Mouse (Mus musculus) brain, embryonic 14.5 days (tissue): ENCODE results near the gene Nxpe2. TPM values are rescaled to one million over a fixed set of nuclear protein-coding genes. Genes with fewer than 3 reads are reported as not detected.
A peak's percentile ranks its signal among the peaks of the same experiment; 100 is the strongest.
"Not testable (repeated sequence)": the region's sequence is repeated elsewhere in the genome, so short reads cannot be mapped to it uniquely, and the experiment has no call there.

ENCODE experiments used
- DNase-seq: peaks from one replicate; pipeline ENCODE4 v3.0.0-alpha.2; 2011; ENCODE audit warnings: low read depth
- CTCF ChIP-seq: fragments of 200-500 bp; IDR thresholded peaks from 2 replicates; pipeline ENCODE4 v1.5.1; 2012; ENCODE audit warnings: inconsistent platforms, mild to moderate bottlenecking, moderate library complexity, borderline replicate concordance; ENCODE audit not compliant: insufficient read depth, insufficient read length; ENCODE audit errors: extremely low read depth
- POLR2A ChIP-seq: fragments of 200-500 bp; IDR thresholded peaks from 2 replicates; pipeline ENCODE4 v1.6.1; 2012; ENCODE audit warnings: mild to moderate bottlenecking, inconsistent platforms, borderline replicate concordance; ENCODE audit not compliant: poor library complexity, insufficient read depth, insufficient read length, severe bottlenecking; ENCODE audit errors: extremely low read depth
- polyA plus RNA-seq: library from polyadenylated mRNA; depleted of rRNA; stranded (reverse); fragments of >200 nt; gene quantifications from 2 replicates; pipeline ENCODE4 v1.2.3, GENCODE M21; 2012

Gene Nxpe2
- polyA plus RNA-seq, 1 experiment, result 0.40 TPM

DNA sequence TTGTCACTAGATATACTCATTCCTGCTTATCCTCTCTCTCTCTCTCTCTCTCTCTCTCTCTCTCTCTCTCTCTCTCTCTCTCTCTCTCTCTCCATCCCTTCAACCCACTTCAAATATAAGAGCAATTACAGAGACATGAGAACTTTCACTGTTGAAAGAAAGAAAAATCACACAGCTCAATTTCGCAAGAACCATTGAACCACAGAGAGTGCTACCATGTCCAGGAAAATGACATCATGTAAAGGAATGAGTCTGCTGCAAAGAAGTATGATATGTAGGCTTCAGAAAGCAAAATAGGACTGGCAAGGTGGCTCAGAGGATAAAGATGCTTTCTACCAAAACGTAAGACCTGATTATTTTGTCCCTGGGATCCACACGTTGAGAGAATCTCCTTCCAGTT is 7.4 kb downstream of the Nxpe2 start:
- DNase-seq, result no peak
- TF ChIP-seq POLR2A, result no peak
- no peak for TF ChIP-seq CTCF

DNA sequence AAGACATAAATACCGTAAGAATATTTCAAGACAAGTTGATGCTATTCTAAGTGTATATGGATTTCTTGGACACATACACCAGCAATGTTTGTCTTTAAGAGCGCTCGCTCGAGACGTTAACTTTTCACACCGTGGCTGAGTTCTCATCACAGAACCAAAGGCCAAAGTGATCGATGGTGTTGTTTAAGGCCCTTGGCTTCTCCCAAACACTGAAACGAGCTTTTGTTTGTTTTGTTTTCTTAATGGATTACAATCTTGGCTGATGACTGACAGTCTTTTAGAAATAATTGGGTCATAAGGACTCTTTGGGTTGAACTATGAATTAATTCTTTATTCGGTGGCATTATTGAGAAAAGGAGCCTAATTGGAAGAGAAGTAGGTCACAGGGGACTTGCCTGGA is 7.8 kb downstream of the Nxpe2 start:
- TF ChIP-seq CTCF (no peak), POLR2A (no peak)
- no peak for DNase-seq

DNA sequence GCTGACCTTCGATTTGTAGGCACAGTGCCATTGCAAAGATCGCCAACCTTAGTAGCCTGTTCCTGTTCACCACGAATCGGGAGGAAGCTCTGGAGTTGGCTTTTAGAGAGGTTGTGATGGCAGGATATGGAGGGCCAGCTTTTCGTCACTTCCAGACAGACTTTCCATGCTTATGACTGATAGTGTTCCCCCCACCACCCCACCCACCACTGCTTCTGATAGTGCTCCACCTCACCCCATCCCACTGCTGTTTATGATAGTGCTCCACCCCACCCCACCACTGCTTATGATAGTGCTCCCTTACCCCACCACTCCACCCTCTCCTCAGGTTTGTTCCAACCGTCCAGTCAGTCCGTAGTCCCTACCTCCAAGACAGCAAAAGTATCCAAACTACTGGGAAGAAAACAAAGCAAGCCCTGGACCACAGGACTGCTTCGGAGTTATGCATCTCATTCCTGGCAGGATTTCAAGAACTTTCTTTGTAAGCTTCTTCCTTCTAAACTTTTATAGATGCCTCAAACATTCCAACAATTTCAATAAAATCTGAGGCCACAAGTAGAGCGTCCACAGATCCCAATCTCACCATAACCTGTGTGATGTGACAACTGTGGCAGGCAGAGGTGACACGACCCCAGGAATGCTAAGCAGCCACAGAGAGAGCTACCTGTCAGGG is 12.4 kb downstream of the Nxpe2 start:
- no peak for TF ChIP-seq POLR2A
- TF ChIP-seq CTCF, result no peak
- DNase-seq, result no peak

GRCm38 (mm10) chr9:48339563-48339962 is 13.7 kb downstream of the Nxpe2 start:
- peak; percentile 18 for DNase-seq
- TF ChIP-seq CTCF (no peak), POLR2A (no peak)

GRCm38 (mm10) chr9:48338783-48339455 is 14.3 kb downstream of the Nxpe2 start:
- no peak for DNase-seq
- no peak for TF ChIP-seq CTCF
- TF ChIP-seq POLR2A, result no peak

DNA sequence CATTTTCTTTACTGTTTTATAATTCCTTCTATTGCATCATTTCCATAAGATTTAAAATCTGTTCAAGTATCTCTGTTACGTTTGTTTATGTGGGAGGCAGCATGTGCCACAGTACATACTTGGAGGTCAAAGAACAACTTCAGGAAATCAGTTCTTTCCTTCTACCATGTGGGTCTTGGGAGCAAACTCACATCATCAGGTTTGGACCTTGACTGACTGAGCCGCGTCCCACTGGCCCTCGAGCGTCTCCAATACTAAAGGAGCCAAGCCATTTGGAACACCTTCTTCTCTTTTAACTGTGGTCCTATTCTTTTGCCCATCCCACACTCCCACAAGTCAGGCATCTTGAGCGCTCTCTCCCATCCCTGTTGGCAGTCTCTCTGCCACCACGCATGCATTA is 23.7 kb downstream of the Nxpe2 start:
- TF ChIP-seq POLR2A, result no peak
- TF ChIP-seq CTCF, result no peak

DNA sequence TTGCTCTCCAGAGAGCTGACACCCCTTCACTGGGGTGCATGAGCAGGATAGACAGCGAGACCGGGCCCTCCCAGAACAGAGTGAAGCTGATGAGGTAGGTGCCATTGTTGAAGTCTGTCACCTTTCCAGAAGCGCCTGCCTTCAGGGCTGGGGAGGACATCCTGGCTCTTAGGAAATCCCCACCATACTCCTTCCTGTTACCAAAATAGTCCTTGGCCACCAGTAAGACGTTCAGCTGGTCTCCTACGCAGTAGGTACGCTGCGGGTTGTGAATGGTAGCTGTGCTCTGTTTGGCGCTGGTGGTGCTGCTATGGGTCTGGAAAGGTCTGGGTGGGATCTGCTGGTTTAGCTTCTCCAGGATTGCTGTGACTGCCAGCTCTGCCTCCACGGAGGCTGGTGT is 26.9 kb downstream of the Nxpe2 start:
- no peak for DNase-seq
- TF ChIP-seq CTCF (no peak), POLR2A (no peak)

More for the DNA sequence above, 23.7 kb downstream of the Nxpe2 start:
- DNase-seq, result no peak

GRCm38 (mm10) chr9:48315825-48316224 is 37.4 kb downstream of the Nxpe2 start:
- TF ChIP-seq CTCF (no peak), POLR2A (no peak)
- no peak for DNase-seq

DNA sequence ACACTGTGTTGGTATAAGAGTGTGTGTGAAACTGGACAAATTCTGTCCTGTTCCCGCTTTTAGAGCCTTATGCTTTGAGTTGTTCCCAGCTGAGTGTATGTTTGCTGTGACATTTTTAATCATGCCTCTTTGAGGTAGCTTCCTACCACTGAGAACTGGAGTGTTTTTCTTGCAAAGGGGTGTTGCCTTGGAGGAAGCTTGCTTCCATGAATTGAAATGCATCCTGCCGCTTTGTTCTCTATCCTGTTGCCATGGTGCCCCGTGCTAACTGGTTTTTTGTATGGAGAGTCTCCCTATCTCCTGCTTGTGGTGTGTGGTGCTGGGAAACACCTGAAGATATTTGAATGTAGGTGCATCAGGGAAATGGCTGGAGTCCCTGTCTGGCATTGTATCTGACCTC is 39.1 kb downstream of the Nxpe2 start:
- TF ChIP-seq POLR2A, result no peak
- TF ChIP-seq CTCF, result no peak
- DNase-seq, result peak; percentile 71

GRCm38 (mm10) chr9:48311241-48311640 is 42.0 kb downstream of the Nxpe2 start:
- no peak for DNase-seq
- TF ChIP-seq CTCF (no peak), POLR2A (no peak)

- DNase-seq, result not testable (repeated sequence)
Observed at GRCm38 (mm10) chr9:48303564-48303963, 49.7 kb downstream of the Nxpe2 start.

GRCm38 (mm10) chr9:48298983-48299382 is 54.3 kb downstream of the Nxpe2 start:
- no peak for DNase-seq

GRCm38 (mm10) chr9:48294754-48295153 is 58.5 kb downstream of the Nxpe2 start:
- no peak for DNase-seq
- TF ChIP-seq POLR2A (no peak), CTCF (no peak)

More at GRCm38 (mm10) chr9:48298983-48299382, 54.3 kb downstream of the Nxpe2 start:
- TF ChIP-seq POLR2A (no peak), CTCF (no peak)

DNA sequence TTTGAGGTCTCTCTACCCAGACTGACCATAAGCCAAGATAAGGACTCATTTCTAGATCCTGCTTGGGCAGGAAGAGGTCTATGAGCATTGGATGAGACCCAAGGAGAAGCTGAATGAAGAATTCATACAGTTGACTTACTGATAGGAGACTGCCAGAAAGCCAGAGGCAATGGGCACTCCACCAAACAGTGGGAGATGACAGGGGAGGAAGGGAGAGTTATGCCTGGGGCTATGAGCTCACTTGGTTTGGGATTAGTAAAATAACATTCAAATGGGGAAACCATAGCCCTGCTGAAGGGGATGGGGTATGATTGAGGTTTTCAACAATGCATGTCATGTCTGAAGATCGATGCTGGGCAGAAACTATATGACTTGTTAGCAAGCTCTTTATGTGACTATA is 63.0 kb downstream of the Nxpe2 start:
- no peak for DNase-seq
- TF ChIP-seq CTCF, result no peak
- no peak for TF ChIP-seq POLR2A
